Mouse (Mus musculus) embryonic facial prominence, embryonic 10.5 days (tissue): ENCODE results near the gene Lsm2. TPM values are rescaled to one million over a fixed set of nuclear protein-coding genes. Genes with fewer than 3 reads are reported as not detected.
"Not testable (repeated sequence)": the region's sequence is repeated elsewhere in the genome, so short reads cannot be mapped to it uniquely, and the experiment has no call there.

ENCODE experiments used
- DNase-seq: peaks from one replicate; pipeline ENCODE4 v3.0.0-alpha.2; 2017; ENCODE audit warnings: low spot score
- H3K27ac ChIP-seq: fragments of 300-500 bp; sonication (generic); replicated peaks from 2 replicates; pipeline ENCODE4 v1.5.1; 2016; ENCODE audit warnings: mild to moderate bottlenecking
- H3K27me3 ChIP-seq: fragments of 300-500 bp; sonication (generic); replicated peaks from 2 replicates; pipeline ENCODE4 v1.6.1; 2016; ENCODE audit warnings: low read depth, mild to moderate bottlenecking; ENCODE audit not compliant: poor library complexity, severe bottlenecking
- H3K36me3 ChIP-seq: fragments of 300-500 bp; sonication (generic); replicated peaks from 2 replicates; pipeline ENCODE4 v1.6.1; 2016; ENCODE audit warnings: mild to moderate bottlenecking, moderate library complexity
- H3K4me1 ChIP-seq: fragments of 300-500 bp; sonication (generic); 2 replicates; pipeline ENCODE4 v1.6.1; 2016
- H3K4me3 ChIP-seq: fragments of 300-500 bp; sonication (generic); 2 replicates; pipeline ENCODE4 v1.5.1; 2016; ENCODE audit warnings: mild to moderate bottlenecking, moderate library complexity
- H3K9me3 ChIP-seq: fragments of 300-500 bp; sonication (generic); 2 replicates; pipeline ENCODE4 v1.6.1; 2016; ENCODE audit warnings: mild to moderate bottlenecking
- WGBS: fragments of 180-500 bp; shearing (Covaris S2); methylation state at CpG from one replicate; pipeline ENCODE4 v1.1.7; 2016; 5-methylcytosine and 5-hydroxymethylcytosine counted together
- polyA plus RNA-seq: library from polyadenylated mRNA; unstranded; fragments of >200 nt; fragmentation: Nextera tagmentation; extraction: Ambion mirVana; gene quantifications from 2 replicates; pipeline ENCODE4 v1.2.1, GENCODE M21; 2016

Lsm2 gene
- polyA plus RNA-seq, 1 experiment from 2014 or later, result 339 TPM

DNA sequence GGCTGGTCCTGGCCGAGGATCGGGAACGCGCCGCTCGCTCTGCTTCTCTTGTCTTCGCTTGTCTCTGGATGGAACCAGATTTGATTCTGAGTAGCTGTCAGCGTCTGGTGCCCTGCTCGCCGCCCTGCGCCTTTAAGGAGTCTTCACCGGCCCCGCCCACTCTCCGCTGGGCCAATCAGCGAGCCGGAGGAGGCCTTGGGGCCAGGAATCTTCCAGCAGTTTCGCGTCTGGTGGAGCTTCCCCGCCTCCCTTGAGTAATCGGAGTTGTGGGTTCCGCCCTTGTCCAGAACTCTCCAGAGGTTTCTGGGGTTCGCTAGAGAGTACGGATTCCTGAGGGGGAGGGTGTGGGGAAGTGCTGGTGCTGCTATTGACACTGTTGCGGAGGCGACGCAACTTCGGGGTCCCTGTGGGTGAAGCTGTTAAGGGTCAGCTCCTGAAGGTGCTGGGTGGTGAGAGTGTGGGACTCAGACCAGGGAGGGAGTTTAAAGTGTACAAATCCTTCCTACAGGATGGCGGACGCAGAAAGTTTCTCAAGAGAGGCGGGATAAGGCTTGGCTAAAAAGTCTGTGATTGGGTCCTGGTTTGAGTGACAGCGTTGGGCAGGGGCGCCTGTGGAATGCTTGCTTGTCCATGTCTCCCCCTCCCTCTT lies 22.4 kb upstream of the Lsm2 start, which contains the start of gene Hspa1b:
TSS of gene Hspa1b (minus strand) at position 109 of the 649 bp plus-strand sequence.
- H3K4me3 ChIP-seq, result peak within 1 kb of the TSS; percentile 68
- WGBS, result under 1% methylated on average over 32 of the region's 32 CpGs
- peak; percentile 85 for DNase-seq

DNA sequence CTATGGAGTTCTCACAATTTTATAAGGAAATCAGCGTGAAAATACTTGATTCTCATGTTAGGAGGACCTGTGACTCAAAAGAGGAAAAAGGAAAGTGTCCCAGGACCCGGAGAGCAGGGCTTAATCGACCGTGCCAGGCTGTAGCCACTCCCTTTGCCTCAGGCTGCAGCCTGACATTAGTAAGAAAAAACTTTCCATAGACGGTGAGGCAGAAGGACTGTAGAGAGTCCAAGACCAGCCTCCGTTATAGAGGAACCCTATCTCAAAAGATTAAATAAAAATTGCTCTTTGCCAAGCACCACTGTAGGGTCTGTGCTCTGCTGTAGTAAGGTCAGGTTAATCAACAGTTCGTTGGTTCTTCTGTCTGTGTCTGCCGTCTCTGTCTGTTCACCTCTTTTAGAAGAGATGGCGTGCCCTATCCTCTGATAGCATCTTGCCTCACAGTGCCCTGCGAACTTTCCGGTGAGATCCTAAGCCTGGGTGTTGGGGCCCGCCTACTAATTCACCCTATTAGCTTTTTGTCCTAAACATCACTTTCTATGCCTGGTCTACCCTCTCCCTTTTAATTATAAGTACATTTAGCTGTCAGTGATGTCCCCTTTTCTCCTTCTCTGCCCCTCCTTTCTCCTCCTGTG lies 21.7 kb upstream of the Lsm2 start:
- no peaks in the 10 kb centered on the region for H3K9me3 ChIP-seq
- H3K4me1 ChIP-seq, result peaks cover 20% of the 10 kb centered on the region
- H3K27me3 ChIP-seq, result peaks cover 63% of the 10 kb centered on the region
- H3K36me3 ChIP-seq, result no peaks in the 10 kb centered on the region
- WGBS, result 12% methylated on average over 12 of the region's 12 CpGs
- peak overlapping the region; percentile 68 for H3K4me3 ChIP-seq
- peak overlapping the region; percentile 90 for H3K27ac ChIP-seq
- peak; percentile 51 for DNase-seq

More for the DNA sequence above, 22.4 kb upstream of the Lsm2 start, which contains the start of gene Hspa1b:
- not testable (repeated sequence) for H3K36me3 ChIP-seq, H3K9me3 ChIP-seq
- Histone ChIP-seq H3K27ac (peak within 1 kb of the TSS; percentile 90), H3K27me3 (peaks cover 70% of the 10 kb centered on the region), H3K4me1 (peaks cover 16% of the 10 kb centered on the region)

DNA sequence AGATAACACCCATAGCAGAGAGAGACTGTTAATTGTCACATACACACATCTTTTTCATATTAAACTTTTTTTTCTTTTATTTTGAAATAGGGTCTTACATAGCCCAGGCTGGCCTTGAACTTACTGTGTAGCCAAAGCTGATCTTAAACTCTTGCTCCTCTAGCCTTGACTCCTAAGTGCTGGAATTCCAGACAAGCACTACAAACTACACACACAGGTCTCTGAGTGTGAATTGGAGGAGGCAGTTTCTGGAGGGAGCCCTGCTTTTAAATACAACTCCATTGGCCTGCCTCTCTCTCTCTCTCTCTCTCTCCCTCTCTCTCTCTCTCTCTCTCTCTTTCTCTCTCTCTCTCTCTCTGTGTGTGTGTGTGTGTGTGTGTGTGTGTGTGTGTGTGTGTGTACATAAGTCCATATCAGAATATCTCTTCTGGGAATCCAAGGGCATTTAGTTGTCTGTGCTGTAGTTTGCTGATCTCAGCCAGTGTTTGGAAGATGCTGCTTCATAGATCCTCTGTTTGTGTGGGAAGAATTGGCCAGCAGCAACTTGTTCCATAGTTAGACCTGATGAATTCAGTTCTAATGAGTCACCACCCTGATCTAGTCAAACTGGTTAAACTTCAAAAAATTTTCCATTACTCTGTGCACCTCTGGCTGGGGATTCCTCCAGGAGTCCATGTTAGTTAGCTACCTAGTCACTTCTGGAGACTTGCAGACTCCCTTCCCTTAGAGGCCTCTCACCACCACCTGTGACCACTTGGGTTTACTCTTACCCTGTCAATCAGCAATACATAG lies 20.8 kb upstream of the Lsm2 start:
- peaks cover 61% of the 10 kb centered on the region for H3K27me3 ChIP-seq
- H3K36me3 ChIP-seq, result no peaks in the 10 kb centered on the region
- H3K4me1 ChIP-seq, result peaks cover 21% of the 10 kb centered on the region
- H3K27ac ChIP-seq, result no peak overlapping the region
- no peak overlapping the region; the same call in 1 of the 2 replicates for H3K4me3 ChIP-seq
- no peak for DNase-seq
- no peaks in the 10 kb centered on the region for H3K9me3 ChIP-seq

DNA sequence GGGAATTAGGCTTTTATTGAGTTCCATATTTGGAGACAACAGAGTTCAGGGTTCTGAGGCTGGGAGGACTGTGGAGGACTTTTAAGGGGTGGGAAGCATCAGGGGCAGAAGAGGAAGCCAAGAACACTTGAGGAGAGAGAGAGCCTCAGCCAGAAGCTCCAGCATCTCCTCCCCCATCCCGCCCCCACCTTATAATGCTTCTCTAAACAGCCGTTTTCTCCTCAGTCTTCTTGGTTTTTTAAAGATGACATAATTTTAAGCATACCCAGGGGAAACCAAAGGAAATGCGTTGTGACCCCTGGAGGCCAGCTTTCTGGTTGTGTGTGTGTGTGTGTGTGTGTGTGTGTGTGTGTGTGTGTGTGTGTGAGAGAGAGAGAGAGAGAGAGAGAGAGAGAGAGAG lies 19.5 kb upstream of the Lsm2 start:
- 34% methylated on average over 3 of the region's 3 CpGs for WGBS
- no peak for DNase-seq
- H3K27me3 ChIP-seq, result peaks cover 57% of the 10 kb centered on the region

DNA sequence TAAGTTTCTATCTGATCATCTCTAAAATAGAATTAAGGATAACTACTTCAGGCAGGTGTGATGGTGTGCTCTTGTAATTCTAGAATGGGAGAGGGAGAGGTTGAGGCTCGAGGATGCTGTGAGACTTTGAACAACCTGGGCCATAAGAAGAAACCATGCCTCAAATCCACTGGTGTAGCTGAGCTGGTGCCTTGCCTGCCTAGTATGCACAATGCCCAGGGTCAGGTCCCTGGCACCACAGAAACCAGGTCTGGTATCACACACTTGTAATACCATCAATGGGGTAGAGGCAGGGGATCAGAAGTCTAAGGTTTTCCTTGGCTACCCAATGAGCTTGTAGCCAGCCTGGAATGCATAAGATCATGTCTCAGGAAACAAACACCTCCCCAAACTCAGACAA lies 18.8 kb upstream of the Lsm2 start:
- peaks cover 60% of the 10 kb centered on the region for H3K27me3 ChIP-seq
- no peak overlapping the region for H3K4me3 ChIP-seq
- peaks cover 21% of the 10 kb centered on the region for H3K4me1 ChIP-seq
- H3K27ac ChIP-seq, result no peak overlapping the region
- 72% methylated on average over 1 of the region's 1 CpGs for WGBS
- H3K9me3 ChIP-seq, result no peaks in the 10 kb centered on the region
- H3K36me3 ChIP-seq, result no peaks in the 10 kb centered on the region
- no peak for DNase-seq

More for the DNA sequence above, 19.5 kb upstream of the Lsm2 start:
- H3K4me3 ChIP-seq, result 0 out of 2 replicates have a peak overlapping the region, but pooled peaks have one; percentile 8
- peaks cover 21% of the 10 kb centered on the region for H3K4me1 ChIP-seq
- no peaks in the 10 kb centered on the region for H3K9me3 ChIP-seq
- no peak overlapping the region for H3K27ac ChIP-seq
- no peaks in the 10 kb centered on the region for H3K36me3 ChIP-seq

DNA sequence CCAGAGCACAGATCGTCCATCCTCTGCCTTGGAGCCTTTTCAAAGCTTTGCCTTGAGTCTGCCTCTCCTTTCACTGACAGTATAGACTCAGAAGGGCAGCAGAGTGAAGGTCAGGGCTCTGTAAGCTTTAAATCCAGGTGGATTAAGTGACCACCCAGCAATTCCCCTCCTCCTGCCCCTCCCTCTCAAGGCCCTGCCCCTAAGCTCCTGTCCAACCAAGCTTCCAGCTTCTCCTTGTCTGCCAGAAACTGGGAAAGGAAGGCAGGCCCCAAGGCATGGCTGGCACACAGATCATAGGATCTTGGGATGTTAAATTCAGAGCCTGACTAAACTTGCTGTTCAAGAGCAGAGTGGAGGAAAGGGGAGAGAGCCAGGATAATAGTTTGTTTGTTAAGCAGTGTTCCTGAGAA lies 17.0 kb upstream of the Lsm2 start:
- H3K4me1 ChIP-seq, result peaks cover 17% of the 10 kb centered on the region
- no peak overlapping the region for H3K4me3 ChIP-seq
- no peak overlapping the region for H3K27ac ChIP-seq
- H3K36me3 ChIP-seq, result no peaks in the 10 kb centered on the region
- peaks cover 75% of the 10 kb centered on the region for H3K27me3 ChIP-seq
- no peak for DNase-seq
- no peaks in the 10 kb centered on the region for H3K9me3 ChIP-seq
- 17% methylated on average over 1 of the region's 1 CpGs for WGBS

DNA sequence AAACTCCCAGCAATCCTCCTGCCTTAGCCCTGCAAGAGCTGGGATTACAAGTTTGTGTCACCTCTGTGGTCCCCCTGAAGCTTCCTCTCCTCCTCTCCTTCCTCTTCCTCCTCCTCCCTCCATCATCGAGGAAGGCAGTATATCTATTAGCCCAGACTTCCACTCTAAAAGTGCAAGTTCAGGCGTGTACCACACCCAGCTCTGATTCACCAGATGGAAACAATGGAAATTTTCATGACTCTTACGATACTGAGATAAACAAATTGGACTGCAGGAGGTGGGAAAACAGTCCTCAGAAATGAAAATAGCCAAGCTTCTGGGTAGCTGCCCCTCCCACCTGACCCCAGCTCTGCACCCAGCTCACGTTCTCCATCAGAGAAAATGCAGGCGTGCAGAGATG lies 16.0 kb upstream of the Lsm2 start:
- no peak for DNase-seq
- Histone ChIP-seq H3K4me3 (no peak overlapping the region), H3K36me3 (no peaks in the 10 kb centered on the region), H3K27ac (no peak overlapping the region), H3K27me3 (peaks cover 81% of the 10 kb centered on the region), H3K9me3 (no peaks in the 10 kb centered on the region), H3K4me1 (peaks cover 10% of the 10 kb centered on the region)
- WGBS, result 77% methylated on average over 5 of the region's 5 CpGs

DNA sequence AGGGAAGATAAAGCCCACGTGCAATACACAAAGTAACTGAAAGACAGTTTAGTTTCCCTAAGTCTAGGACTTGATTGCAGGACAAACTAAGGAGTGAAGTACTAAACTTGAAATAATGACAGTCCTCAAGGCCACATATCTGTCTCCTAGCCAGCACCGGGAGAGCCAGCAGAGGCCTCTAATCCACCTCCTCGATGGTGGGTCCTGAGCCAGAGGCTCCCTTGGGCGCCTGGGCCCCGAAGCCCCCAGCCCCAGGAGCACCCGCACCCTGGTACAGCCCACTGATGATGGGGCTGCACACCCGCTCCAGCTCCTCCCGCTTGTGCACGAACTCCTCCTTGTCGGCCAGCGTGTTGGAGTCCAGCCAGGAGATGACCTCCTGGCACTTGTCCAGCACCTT lies 11.8 kb upstream of the Lsm2 start, which contains the start of gene Gm20481:
TSS of gene Gm20481 (plus strand) at position 91 of the 400 bp plus-strand sequence.
- Histone ChIP-seq H3K4me1 (peaks cover 11% of the 10 kb centered on the region), H3K4me3 (0 out of 2 replicates have a peak within 1 kb of the TSS, but pooled peaks have one; percentile 11), H3K27me3 (peaks cover 65% of the 10 kb centered on the region)
- H3K9me3 ChIP-seq, H3K27ac ChIP-seq, H3K36me3 ChIP-seq, DNase-seq: not testable (repeated sequence)
- WGBS, result 68% methylated on average over 9 of the region's 11 CpGs

DNA sequence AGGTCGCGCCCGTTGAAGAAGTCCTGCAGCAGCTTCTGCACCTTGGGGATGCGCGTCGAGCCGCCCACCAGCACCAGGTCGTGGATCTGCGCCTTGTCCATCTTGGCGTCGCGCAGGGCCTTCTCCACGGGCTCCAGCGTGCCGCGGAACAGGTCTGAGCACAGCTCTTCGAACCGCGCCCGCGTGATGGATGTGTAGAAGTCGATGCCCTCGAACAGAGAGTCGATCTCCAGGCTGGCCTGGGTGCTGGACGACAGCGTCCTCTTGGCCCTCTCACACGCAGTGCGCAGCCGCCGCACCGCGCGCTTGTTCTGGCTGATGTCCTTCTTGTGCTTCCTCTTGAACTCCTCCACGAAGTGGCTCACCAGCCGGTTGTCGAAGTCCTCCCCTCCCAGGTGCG lies 10.8 kb upstream of the Lsm2 start:
- peaks cover 59% of the 10 kb centered on the region for H3K27me3 ChIP-seq
- not testable (repeated sequence) for H3K4me3 ChIP-seq, H3K27ac ChIP-seq, H3K4me1 ChIP-seq, H3K9me3 ChIP-seq, DNase-seq, H3K36me3 ChIP-seq
- WGBS, result 45% methylated on average over 25 of the region's 37 CpGs

DNA sequence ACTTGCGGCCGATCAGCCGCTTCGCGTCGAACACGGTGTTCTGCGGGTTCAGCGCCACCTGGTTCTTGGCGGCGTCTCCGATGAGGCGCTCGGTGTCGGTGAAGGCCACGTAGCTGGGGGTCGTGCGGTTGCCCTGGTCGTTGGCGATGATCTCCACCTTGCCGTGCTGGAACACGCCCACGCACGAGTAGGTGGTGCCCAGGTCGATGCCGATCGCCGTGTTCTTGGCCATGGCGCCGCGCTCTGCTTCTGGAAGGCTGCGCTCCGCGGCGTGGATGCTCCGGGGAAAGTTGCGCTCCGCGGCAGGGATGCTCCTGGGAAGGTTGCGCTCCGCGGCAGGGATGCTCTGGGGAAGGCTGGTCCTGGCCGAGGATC lies 10.0 kb upstream of the Lsm2 start:
- 1% methylated on average over 33 of the region's 43 CpGs for WGBS
- H3K36me3 ChIP-seq, H3K9me3 ChIP-seq, H3K4me1 ChIP-seq, DNase-seq, H3K27ac ChIP-seq: not testable (repeated sequence)
- H3K27me3 ChIP-seq, result peaks cover 55% of the 10 kb centered on the region
- H3K4me3 ChIP-seq, result peak overlapping the region; percentile 60

DNA sequence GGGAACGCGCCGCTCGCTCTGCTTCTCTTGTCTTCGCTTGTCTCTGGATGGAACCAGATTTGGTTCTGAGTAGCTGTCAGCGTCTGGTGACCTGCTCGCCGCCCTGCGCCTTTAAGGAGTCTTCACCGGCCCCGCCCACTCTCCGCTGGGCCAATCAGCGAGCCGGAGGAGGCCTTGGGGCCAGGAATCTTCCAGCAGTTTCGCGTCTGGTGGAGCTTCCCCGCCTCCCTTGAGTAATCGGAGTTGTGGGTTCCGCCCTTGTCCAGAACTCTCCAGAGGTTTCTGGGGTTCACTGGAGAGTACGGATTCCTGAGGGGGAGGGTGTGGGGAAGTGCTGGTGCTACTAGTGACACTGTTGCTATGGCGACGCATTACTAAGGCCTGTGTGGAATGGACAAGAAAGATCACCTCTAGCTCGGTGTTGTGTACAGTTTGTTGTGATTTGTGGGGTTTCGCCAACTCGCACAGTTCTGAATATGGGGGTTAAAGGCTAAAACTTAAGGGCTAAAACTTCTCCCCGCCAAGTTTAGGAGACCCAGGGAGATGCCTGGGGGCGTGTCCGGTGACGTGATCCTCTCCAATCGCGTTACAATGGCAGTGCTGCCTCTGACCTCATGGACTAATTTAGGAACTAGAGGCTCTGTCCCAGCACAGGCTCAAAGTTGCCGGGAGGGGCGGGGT lies 9.5 kb upstream of the Lsm2 start, which contains the start of the genes Hspa1a and Hspa1l:
TSS of gene Hspa1a (minus strand) at position 88 of the 681 bp plus-strand sequence.
TSS of gene Hspa1l (plus strand) at position 635 of the 681 bp plus-strand sequence.
- under 1% methylated on average over 33 of the region's 33 CpGs for WGBS
- H3K27me3 ChIP-seq, result peaks cover 49% of the 10 kb centered on the region
- H3K27ac ChIP-seq, result peak within 1 kb of the TSS; percentile 70

More for the DNA sequence above, 9.5 kb upstream of the Lsm2 start, which contains the start of the genes Hspa1a and Hspa1l:
- not testable (repeated sequence) for H3K36me3 ChIP-seq, H3K9me3 ChIP-seq, H3K4me1 ChIP-seq
- peak; percentile 81 for DNase-seq
- H3K4me3 ChIP-seq, result peak within 1 kb of the TSS; percentile 60
